Mouse (Mus musculus) lung, adult 2 months (tissue): Measurements from ENCODE around the gene Nmnat2.

Experiments used
- CTCF ChIP-seq: fragments of 200-500 bp; IDR thresholded peaks from 2 replicates; pipeline ENCODE4 v1.5.1; 2011; ENCODE audit warnings: mild to moderate bottlenecking, low read length, control low read depth; ENCODE audit not compliant: insufficient read depth
- POLR2A ChIP-seq: fragments of 200-500 bp; IDR thresholded peaks from 2 replicates; pipeline ENCODE4 v1.6.1; 2011; ENCODE audit warnings: low read depth, mild to moderate bottlenecking, control low read depth, low read length, borderline replicate concordance; ENCODE audit errors: extremely low read depth

DNA sequence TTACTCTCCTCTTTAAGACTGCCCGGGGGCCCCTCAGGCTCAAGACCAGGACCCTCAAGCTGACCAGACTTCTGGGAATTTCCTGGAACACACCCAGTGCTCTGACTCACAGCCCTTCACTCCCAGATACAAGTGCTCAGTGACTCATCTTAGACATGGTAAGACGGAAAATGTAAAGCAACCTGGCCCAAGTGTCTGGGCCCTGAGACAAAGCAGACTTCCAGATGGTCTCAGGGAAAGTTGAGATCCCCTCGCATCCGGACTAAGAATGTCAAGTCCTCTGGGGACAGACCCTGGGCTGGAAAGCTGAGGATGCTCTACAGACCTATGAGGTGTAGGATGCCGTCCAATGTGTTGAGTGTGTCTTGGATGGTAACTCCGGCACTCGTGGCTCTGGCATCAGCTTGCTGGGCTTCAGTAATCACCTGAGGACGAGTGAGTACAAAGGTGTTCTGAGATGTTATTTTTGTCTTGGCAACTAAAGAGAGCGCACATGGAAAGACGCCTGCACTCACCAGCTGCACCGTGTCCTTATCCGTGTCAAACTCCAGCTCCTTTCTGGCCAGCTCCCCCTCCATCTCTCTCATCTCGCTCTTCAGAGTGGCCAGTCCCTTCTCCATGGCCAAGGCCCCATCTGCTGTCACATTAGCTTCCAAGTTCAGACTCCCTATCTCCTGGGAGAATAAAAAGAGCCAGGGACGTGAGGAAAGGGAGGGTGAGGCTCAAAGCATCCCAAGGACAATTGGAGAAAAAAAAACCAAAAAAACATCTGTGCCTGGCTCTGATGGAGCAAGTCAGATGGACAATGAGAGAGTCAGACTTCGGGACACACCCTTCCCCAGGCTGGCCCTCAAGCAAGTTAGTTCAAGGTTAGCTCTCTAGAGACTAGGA lies 171.9 kb downstream of the Nmnat2 start:
- no peak for TF ChIP-seq CTCF
- no peak for TF ChIP-seq POLR2A
